Mouse (Mus musculus) lung, adult 2 months (tissue): ENCODE measurements around the gene Slc8a3. TPM values are rescaled to one million over a fixed set of nuclear protein-coding genes. Genes with fewer than 3 reads are reported as not detected.

ENCODE experiments used
- DNase-seq: peaks from one replicate; pipeline ENCODE4 v3.0.0; 2022
- H3K4me1 ChIP-seq: fragments of 200-500 bp; 2 replicates; pipeline ENCODE4 v1.6.1; 2011; ENCODE audit warnings: low read length; ENCODE audit not compliant: control insufficient read depth, insufficient read depth
- H3K4me3 ChIP-seq: fragments of 200-500 bp; replicated peaks from 2 replicates; pipeline ENCODE3; 2011; ENCODE audit warnings: low read depth, mild to moderate bottlenecking, control low read depth, low read length; ENCODE audit errors: extremely low read depth
- CTCF ChIP-seq: fragments of 200-500 bp; IDR thresholded peaks from 2 replicates; pipeline ENCODE4 v1.5.1; 2011; ENCODE audit warnings: mild to moderate bottlenecking, low read length, control low read depth; ENCODE audit not compliant: insufficient read depth
- POLR2A ChIP-seq: fragments of 200-500 bp; IDR thresholded peaks from 2 replicates; pipeline ENCODE4 v1.6.1; 2011; ENCODE audit warnings: low read depth, mild to moderate bottlenecking, control low read depth, low read length, borderline replicate concordance; ENCODE audit errors: extremely low read depth
- WGBS: fragments of 180-500 bp; shearing (Covaris S2); methylation state at CpG from one replicate; pipeline ENCODE4 v1.1.7; 2018; 5-methylcytosine and 5-hydroxymethylcytosine counted together
- polyA plus RNA-seq: library from polyadenylated mRNA; depleted of rRNA; stranded (reverse); fragments of >200 nt; gene quantifications from 2 replicates; pipeline ENCODE4 v1.2.3, GENCODE M21; 2012

Slc8a3 gene
- polyA plus RNA-seq, 1 experiment, result 0.77 TPM

GRCm38 (mm10) chr12:81168494-81168893, 164.5 kb downstream of the Slc8a3 start:
- DNase-seq, result no peak
- WGBS, result 70% methylated on average over 2 of the region's 2 CpGs

DNA sequence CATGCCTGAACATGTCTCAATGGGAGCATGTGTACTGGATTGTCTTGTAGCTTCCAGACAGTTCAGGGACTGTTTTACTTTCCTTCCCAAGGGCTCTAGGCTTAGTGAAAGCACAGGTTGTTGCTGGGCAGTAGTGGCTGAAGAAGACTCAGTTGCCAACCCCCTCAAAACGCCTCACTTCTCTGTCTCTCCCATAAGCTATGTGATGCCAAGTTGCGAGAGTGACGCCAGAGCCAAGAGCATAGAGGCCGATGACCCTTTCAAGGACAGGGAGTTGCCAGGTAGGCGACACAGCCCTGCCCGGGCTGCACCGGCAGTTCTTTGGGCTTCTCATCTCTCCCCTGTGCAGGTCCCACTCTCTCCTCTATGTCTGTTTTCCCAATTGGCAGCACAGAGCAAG, 164.9 kb downstream of the Slc8a3 start:
- TF ChIP-seq POLR2A (no peak), CTCF (no peak)
- no peak for DNase-seq
- Histone ChIP-seq H3K4me1 (no peaks in the 10 kb centered on the region), H3K4me3 (no peak overlapping the region)
- 93% methylated on average over 7 of the region's 7 CpGs for WGBS

More at GRCm38 (mm10) chr12:81168494-81168893, 164.5 kb downstream of the Slc8a3 start:
- TF ChIP-seq CTCF, result no peak
- TF ChIP-seq POLR2A, result no peak
- no peak overlapping the region for H3K4me3 ChIP-seq
- no peaks in the 10 kb centered on the region for H3K4me1 ChIP-seq

DNA sequence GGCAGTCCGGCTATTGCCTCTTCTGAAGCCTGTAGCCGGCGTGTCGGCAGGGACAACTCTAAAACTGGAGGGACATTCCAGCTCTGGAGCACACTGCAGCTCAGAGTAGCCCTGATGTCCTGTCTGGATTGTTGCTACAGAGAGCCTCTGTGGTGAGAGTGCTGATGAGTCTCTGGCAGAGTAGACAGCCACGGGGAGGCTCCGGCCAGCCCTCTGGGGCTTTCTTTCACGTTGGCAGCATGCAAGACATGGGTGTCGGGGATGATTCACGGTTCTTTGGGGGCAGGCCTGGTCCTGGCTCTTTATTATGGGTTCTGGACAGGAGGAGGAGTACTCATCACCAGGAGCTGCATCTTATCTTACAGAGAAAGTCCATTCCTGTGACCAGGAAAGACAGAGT, 165.8 kb downstream of the Slc8a3 start:
- no peak overlapping the region for H3K4me3 ChIP-seq
- H3K4me1 ChIP-seq, result no peaks in the 10 kb centered on the region
- 72% methylated on average over 9 of the region's 9 CpGs for WGBS
- DNase-seq, result no peak
- TF ChIP-seq CTCF (no peak), POLR2A (no peak)

DNA sequence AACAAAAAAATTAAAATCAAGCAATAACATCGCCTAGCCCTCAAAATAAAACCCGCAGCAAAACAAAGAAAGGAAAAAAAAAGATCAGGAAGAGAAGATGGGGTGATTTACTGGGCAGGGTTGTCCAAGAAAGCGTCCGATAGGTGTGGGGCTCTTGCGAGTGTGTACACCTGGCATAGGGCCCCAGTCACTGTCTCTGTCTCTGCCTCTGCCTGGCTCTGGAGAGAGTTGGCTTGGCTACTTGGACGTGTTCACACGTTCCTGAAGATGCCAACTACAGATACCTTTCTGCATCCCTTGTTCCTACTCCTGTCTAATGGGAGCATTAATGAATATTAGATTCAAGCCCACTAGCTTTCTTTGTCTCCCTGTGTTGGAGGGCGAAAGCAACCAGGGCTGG, 166.4 kb downstream of the Slc8a3 start:
- no peak for TF ChIP-seq CTCF
- TF ChIP-seq POLR2A, result no peak
- DNase-seq, result no peak
- Histone ChIP-seq H3K4me3 (no peak overlapping the region), H3K4me1 (no peaks in the 10 kb centered on the region)
- WGBS, result 80% methylated on average over 8 of the region's 8 CpGs

DNA sequence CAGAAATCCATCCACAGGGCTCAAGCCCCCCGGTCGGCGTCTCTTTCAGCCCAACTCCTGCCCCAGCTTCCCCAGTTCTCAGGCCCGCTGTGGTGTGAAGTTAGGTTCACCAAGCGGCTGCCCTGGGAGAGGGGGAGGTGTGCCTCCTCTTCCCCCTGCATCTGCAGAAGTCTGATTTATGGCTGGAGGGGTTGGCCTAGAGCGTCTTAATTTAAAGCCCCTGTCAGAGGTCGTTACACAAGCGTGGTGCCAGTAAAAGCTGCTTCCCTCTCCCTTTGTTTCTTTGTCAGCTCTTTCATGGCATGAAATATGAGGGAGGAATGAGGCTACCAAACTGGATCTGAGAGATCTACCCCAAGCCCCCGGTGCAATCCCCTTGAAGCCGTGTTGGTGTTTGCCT, 166.9 kb downstream of the Slc8a3 start:
- WGBS, result 39% methylated on average over 10 of the region's 10 CpGs
- Histone ChIP-seq H3K4me1 (no peaks in the 10 kb centered on the region), H3K4me3 (no peak overlapping the region)
- no peak for DNase-seq
- TF ChIP-seq CTCF (no peak), POLR2A (no peak)

GRCm38 (mm10) chr12:81163566-81163965, 169.4 kb downstream of the Slc8a3 start:
- DNase-seq, result no peak
- TF ChIP-seq POLR2A (no peak), CTCF (no peak)
- Histone ChIP-seq H3K4me1 (no peaks in the 10 kb centered on the region), H3K4me3 (no peak overlapping the region)
- 81% methylated on average over 3 of the region's 3 CpGs for WGBS

DNA sequence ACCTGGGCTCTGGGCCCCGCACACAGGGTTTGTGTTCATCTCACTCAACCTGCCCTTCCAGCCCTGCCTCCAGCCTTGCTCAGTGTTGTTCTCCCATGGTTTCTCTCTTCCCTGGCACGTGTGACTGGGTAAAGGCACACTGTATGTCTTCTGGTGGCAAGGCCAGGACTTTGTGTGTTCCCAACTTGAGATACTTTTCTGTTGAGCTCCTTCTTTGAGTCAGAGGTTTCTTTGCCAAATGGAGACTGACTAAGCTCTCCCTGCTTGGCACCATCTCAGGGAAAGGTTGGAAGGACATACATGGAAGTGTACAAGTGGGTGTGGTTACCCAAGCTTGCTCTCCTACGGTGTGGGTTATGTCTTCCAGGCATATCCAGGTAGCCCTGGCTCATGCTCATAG, 169.8 kb downstream of the Slc8a3 start:
- 64% methylated on average over 3 of the region's 3 CpGs for WGBS
- no peak overlapping the region for H3K4me3 ChIP-seq
- TF ChIP-seq POLR2A (no peak), CTCF (no peak)
- no peaks in the 10 kb centered on the region for H3K4me1 ChIP-seq
- DNase-seq, result no peak

- WGBS, result 75% methylated on average over 2 of the region's 2 CpGs
- no peaks in the 10 kb centered on the region for H3K4me1 ChIP-seq
- TF ChIP-seq POLR2A (no peak), CTCF (no peak)
- no peak overlapping the region for H3K4me3 ChIP-seq
- no peak for DNase-seq
Measured at GRCm38 (mm10) chr12:81161282-81161681, 171.7 kb downstream of the Slc8a3 start.

DNA sequence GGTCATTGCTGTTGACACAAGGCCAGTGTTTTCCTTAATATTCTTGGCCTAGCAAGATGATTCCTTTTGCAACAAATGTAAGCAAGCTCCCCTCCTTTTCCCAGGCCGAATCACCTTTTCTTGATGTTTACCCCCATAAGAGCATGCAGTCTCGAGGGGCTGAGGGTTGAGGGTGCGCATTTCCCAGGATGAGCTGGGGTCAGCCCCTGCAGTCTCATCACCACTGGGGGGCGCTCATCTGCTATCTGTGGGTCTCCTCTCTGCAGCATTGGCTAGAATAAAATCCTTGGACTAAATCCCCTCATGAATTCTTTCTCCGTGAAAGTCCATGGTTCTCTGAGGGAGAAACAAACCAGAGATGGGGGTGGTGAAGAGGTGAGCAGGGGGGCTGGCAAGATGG, 172.1 kb downstream of the Slc8a3 start:
- no peak for DNase-seq

GRCm38 (mm10) chr12:81160425-81160824, 172.6 kb downstream of the Slc8a3 start:
- Histone ChIP-seq H3K4me1 (no peaks in the 10 kb centered on the region), H3K4me3 (no peak overlapping the region)
- TF ChIP-seq CTCF (no peak), POLR2A (no peak)
- no peak for DNase-seq
- 67% methylated on average over 3 of the region's 3 CpGs for WGBS

More for the DNA sequence above, 172.1 kb downstream of the Slc8a3 start:
- Histone ChIP-seq H3K4me3 (no peak overlapping the region), H3K4me1 (no peaks in the 10 kb centered on the region)
- 67% methylated on average over 5 of the region's 5 CpGs for WGBS
- TF ChIP-seq CTCF (0 out of 2 replicates have a peak, but pooled peaks have one; percentile 1), POLR2A (no peak)

GRCm38 (mm10) chr12:81159947-81160346, 173.0 kb downstream of the Slc8a3 start:
- WGBS, result 72% methylated on average over 2 of the region's 2 CpGs
- Histone ChIP-seq H3K4me3 (no peak overlapping the region), H3K4me1 (no peaks in the 10 kb centered on the region)
- no peak for TF ChIP-seq POLR2A
- TF ChIP-seq CTCF, result no peak
- DNase-seq, result no peak
